Mouse (Mus musculus) kidney, postnatal 25 days (tissue): ENCODE results near the gene Slc4a11.

ENCODE experiments used
- DNase-seq, 2 experiments: peaks; one replicate each; pipeline ENCODE4 v3.0.0; 2021; ENCODE audit warnings: mixed read lengths in 2 of 2

Slc4a11 gene

DNA sequence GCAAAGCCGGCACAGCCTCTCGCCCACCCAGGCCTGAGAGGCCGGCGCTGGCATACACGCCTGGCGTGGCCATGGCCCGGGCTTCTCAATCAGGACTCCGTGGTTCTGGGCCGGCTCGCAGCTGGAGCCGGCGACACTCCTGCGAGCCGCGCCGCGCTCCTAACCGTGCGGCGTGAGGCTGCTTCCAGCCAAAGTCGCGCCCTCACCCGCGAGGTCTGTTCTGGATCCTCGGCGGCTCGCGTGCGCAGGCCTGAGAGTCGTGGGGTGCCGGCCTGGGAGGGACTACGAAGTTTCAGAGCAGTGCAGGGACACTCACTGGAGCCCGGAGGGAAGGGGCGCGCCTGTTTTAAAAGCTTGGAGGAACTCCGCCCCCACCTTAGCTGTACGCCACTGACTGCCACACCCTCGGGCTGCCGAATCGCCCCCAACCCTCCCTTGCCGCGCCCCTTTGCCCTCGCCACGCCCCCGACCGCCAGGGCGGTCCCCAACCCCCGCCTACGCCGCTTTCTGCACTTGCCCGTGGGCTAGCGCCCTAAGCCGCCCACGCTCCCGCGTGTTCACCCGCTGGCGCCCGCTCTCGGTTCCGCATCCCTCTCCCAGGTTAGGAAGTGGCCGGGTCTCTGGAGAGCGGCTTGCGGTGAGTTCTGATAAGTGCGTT, at the start of gene Slc4a11:
Gene Slc4a11, minus strand, starts transcription at position 367 of the 658 bp plus-strand sequence.
- DNase-seq: peak; percentile 67 to 83

DNA sequence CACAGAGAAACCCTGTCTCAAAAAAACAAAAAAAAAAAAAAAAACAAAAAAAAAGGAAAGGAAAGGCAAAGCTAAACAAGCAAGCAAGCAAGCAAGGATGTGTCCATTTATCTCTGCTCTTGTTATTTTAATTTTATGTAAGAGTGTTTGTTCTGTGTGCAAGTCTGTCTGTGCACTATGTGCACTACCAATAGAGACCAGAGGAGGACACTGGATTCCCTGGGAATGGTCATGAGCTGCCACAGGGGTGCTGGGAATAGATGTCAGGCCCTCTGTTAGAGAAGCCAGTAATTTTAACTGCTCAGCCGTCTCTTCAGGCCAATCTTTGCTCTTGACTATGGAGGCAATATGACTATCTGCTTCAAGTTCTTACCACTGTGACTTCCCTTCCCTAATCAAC, 46.3 kb upstream of the Slc4a11 start:
- DNase-seq: no peak

DNA sequence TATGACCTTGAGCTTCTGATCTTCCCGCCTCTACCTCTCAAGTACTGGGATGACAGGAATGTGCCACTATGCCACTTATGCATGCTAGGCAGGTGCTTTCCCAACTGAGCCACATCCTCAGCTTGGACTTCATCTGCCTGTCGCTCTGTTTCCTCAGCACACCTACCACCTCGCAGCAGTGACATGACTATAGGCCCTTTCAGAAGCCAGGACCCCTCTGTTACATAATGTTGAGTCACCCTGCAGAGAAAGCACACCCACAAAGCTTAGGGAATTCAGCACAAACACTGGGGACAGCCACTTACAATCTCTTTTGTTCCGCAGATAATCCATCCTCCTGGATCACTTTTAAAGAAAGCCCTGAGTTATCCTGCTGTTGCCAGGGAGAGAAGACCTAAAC, 42.8 kb upstream of the Slc4a11 start:
- DNase-seq: no peak

- DNase-seq: no peak
Observed at GRCm38 (mm10) chr2:130738019-130738418, 40.7 kb upstream of the Slc4a11 start.

DNA sequence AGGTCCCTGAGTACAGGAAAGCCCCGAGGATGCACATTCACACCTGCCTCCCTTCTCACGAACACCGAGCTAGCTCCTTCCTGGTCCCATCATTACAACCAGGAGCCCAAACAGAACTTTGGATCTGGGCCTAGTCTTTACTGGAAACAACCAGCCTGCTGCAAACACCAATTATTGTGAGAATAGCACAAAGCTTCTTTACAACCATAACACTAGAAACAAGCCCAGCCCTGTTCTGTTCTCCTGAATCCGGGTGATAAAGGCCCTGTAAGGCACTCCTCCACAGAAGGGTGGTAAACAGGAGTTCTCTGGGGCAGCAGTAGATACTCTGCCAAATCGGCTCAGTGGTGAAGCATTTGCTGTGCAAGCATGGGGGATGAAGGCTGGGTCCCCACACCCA, 38.0 kb upstream of the Slc4a11 start:
- no peak for DNase-seq

- no peak for DNase-seq
Observed at GRCm38 (mm10) chr2:130733444-130733843, 36.1 kb upstream of the Slc4a11 start.

GRCm38 (mm10) chr2:130731855-130732254, 34.5 kb upstream of the Slc4a11 start:
- no peak for DNase-seq

GRCm38 (mm10) chr2:130730746-130731145, 33.4 kb upstream of the Slc4a11 start:
- no peak for DNase-seq

GRCm38 (mm10) chr2:130728906-130729585, 31.7 kb upstream of the Slc4a11 start:
- DNase-seq: no peak

DNA sequence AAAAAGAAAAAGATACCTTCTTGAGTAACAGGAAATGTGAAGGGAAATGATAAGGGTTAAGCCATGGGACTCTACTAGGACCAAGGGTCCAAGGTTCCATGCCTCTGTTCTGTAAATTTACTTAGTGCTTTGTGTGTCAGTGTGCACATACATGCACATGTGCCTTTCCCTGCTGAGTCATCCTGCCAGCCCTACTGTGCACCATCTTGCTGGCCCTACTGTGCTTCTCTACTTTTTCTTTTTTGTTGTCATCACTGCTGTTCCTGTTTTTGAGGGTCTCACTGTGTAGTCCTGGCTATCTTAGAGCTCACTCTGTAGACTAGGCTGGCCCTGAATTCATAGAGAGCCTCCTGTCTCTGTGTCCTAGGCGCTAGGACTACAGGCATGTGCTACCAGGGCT, 30.4 kb upstream of the Slc4a11 start:
- DNase-seq: no peak

DNA sequence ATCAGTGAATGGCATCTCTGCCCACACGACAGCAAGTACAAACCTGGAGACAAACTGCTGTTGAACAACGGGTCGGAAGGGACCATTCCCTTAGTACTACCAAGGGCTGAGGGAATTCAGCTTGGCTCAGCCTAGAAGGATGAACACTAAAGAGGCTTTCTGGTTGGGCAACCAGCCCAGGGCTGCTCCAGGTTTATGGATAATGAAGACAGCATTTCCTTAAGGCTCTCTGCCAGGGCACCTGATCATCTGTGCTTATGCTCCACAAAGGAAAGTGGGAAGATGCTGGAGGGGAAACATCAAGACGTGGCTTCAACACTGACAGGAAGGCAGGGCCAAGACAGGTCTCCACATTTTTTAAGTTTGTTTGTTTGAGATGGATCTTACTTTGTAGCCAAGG, 27.1 kb upstream of the Slc4a11 start:
- DNase-seq: no peak

DNA sequence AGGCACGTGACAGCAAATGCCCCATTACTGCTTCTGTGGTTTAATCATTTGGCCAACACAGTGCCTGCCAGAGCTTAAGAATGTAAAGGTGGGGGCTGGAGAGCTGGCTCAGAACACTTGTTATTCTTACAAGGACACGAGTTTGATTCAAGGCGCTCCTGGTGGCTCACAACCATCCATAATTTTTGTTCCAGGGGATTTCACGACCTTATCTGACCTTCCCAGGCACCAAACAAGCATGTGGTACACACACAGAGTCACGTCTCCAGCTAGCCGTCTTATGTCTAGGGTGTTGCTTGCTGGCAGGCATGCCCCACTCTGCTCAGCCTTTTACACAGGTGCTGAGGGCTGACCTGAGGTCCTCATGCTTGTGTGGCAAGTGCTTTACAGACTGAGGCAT, 20.6 kb upstream of the Slc4a11 start:
- DNase-seq: peak; percentile 25 to 55

GRCm38 (mm10) chr2:130707057-130707456, 9.7 kb upstream of the Slc4a11 start:
- DNase-seq: no peak

- DNase-seq: no peak
Observed at GRCm38 (mm10) chr2:130706602-130707001, 9.3 kb upstream of the Slc4a11 start.

GRCm38 (mm10) chr2:130705178-130705577, 7.9 kb upstream of the Slc4a11 start:
- no peak for DNase-seq

GRCm38 (mm10) chr2:130704040-130705001, 7.0 kb upstream of the Slc4a11 start:
- no peak for DNase-seq

DNA sequence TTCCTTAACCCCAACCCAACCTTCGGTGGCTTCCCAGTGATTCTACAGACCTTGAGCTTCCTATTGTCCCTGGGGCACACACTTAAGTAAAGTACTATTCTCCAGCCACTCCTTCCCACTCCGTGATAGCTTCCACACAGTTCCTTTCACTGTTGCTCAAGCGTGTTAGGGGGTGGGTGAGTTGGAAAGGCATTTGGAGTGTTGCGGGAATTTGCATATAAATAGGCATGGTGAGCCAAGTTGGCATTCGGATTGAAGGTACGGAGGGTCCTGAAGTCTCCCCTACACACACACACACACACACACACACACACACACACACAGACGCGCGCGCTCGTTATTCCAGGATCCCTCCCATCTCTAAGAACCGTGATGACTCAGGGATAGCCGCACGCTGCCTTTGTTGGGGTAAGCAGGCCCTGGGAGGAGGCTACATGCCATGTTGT, 525 bp upstream of the Slc4a11 start:
- DNase-seq: no peak

- peak; percentile 20 to 46 for DNase-seq
Observed at GRCm38 (mm10) chr2:130696700-130697152, 593 bp downstream of the Slc4a11 start.

GRCm38 (mm10) chr2:130693563-130693962, 3.8 kb downstream of the Slc4a11 start:
- DNase-seq: no peak

GRCm38 (mm10) chr2:130689011-130689410, 8.3 kb downstream of the Slc4a11 start:
- DNase-seq: no peak

GRCm38 (mm10) chr2:130685426-130685825, 11.9 kb downstream of the Slc4a11 start:
- DNase-seq: no peak

DNA sequence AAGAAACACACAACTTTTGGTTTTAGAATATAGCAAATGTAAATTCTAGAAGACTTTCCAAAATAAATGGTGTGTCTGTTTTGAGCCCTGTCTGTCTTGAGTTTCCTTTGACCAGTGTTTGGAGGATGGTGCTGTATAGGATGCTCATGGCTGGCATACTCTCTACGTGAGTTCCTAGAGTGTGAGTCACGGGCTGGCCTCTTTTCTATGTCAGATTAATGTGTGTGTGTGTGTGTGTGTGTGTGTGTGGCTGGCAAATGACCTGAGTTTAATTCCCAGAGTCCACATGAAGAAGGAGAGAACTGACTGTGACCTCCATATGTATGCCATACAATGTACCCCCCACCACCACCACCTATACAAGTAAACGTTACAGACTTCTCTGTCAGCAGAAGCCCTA, 15.8 kb downstream of the Slc4a11 start:
- no peak for DNase-seq

DNA sequence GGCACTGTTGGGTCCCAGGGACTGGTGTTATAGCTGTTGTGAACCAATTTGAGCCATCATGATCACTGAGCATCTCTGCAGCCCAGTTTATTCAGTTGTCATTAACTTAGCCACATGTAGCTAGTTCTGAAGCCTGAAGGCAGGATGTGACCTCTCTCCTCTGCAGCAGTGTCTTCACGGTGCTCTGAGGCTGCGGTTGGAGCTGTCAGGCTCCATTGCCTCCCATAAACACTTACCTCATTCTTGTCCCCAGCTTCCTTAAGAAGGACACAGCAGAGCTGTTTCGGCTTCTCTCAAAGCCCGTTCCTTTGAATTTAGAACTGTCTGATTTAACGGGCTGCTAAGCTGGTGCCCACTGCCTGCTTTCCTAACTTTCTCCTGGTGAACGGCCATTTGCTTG, 17.4 kb downstream of the Slc4a11 start:
- no peak for DNase-seq
